Mouse (Mus musculus) stomach, postnatal 0 days (tissue): ENCODE data around the gene C1qtnf5. TPM values are rescaled to one million over a fixed set of nuclear protein-coding genes. Genes with fewer than 3 reads are reported as not detected.

Source experiments
- ATAC-seq: fragments of 200-750 bp; cut with Nextera tagmentation; 2 replicates; pipeline ENCODE4 v1.8.0; 2017; ENCODE audit not compliant: low FRiP score, low TSS enrichment
- DNase-seq: peaks from one replicate; pipeline ENCODE4 v3.0.0-alpha.2; 2016; ENCODE audit warnings: low spot score
- H3K27ac ChIP-seq: fragments of 300-500 bp; sonication (generic); replicated peaks from 2 replicates; pipeline ENCODE4 v1.5.1; 2014; ENCODE audit warnings: mild to moderate bottlenecking, control low read depth
- H3K27me3 ChIP-seq: fragments of 300-500 bp; sonication (generic); 2 replicates; pipeline ENCODE4 v1.6.1; 2014; ENCODE audit warnings: low read length; ENCODE audit not compliant: control insufficient read depth, insufficient read depth
- H3K36me3 ChIP-seq: fragments of 300-500 bp; sonication (generic); 2 replicates; pipeline ENCODE4 v1.6.1; 2014; ENCODE audit warnings: low read length, mixed read lengths; ENCODE audit not compliant: control insufficient read depth, insufficient read depth
- H3K4me1 ChIP-seq: fragments of 300-500 bp; sonication (generic); replicated peaks from 2 replicates; pipeline ENCODE4 v1.6.1; 2014; ENCODE audit warnings: antibody characterized with exemption; ENCODE audit not compliant: control insufficient read depth, insufficient read depth
- H3K4me2 ChIP-seq: fragments of 300-500 bp; sonication (generic); replicated peaks from 2 replicates; pipeline ENCODE4 v1.6.1; 2014; ENCODE audit warnings: low read depth, mild to moderate bottlenecking, control low read depth, moderate library complexity
- H3K4me3 ChIP-seq: fragments of 300-500 bp; sonication (generic); 2 replicates; pipeline ENCODE4 v1.5.1; 2014; ENCODE audit warnings: low read depth, low read length, control low read depth
- H3K9ac ChIP-seq: fragments of 300-500 bp; sonication (generic); 2 replicates; pipeline ENCODE4 v1.6.1; 2014; ENCODE audit warnings: mild to moderate bottlenecking, low read length, control low read depth, mixed read lengths
- H3K9me3 ChIP-seq: fragments of 300-500 bp; sonication (generic); 2 replicates; pipeline ENCODE4 v1.6.1; 2016; ENCODE audit warnings: low read length; ENCODE audit not compliant: control insufficient read depth
- CTCF ChIP-seq: IDR thresholded peaks from 2 replicates; pipeline ENCODE4 v1.5.1; 2016; ENCODE audit warnings: antibody characterized with exemption, low read depth, mild to moderate bottlenecking, moderate library complexity
- EP300 ChIP-seq: optimal IDR thresholded peaks from 2 replicates; pipeline ENCODE3; 2016; ENCODE audit warnings: antibody characterized with exemption
- WGBS: fragments of 180-500 bp; shearing (Covaris S2); extraction: QIAGEN DNeasy Blood & Tissue Kit; methylation state at CpG from one replicate; pipeline ENCODE4 v1.1.7; 2014; 5-methylcytosine and 5-hydroxymethylcytosine counted together
- polyA plus RNA-seq: library from polyadenylated mRNA; unstranded; fragments of >200 nt; fragmentation: Nextera tagmentation; extraction: Ambion mirVana; gene quantifications from 2 replicates; pipeline ENCODE4 v1.2.1, GENCODE M21; 2015

The C1qtnf5 gene
- 5.3 and 6.5 TPM in 2 replicates for polyA plus RNA-seq

DNA sequence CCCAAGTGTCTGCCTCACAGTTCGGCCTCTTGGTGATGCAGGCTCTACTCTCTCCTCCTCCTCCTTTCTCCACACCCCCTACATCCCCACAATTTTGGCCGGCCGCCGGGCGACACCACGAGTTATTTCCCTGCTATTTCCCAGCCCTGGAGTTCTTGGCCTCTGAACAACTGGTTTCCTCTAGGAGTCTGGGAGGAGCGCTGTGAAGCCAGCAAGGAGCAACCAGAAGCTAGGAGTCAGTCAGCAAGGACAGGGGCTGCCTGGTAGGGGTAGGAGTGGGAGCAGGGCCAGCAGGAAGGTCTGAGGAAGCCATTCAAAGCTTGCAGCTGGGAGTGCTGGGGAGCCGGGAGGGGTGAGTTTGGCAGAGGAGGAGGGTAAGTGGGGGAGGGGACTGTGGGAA lies at the start of gene C1qtnf5:
Gene C1qtnf5 (plus strand): TSS at position 136 of the 400 bp plus-strand sequence.
- Histone ChIP-seq H3K9me3 (no peaks in the 10 kb centered on the region), H3K27ac (peak within 1 kb of the TSS; percentile 75), H3K27me3 (no peaks in the 10 kb centered on the region), H3K36me3 (no peaks in the 10 kb centered on the region), H3K9ac (peak within 1 kb of the TSS; percentile 41; the same call in 1 of the 2 replicates), H3K4me3 (0 out of 2 replicates have a peak within 1 kb of the TSS, but pooled peaks have one; percentile 1), H3K4me2 (peak within 1 kb of the TSS; percentile 46), H3K4me1 (peaks cover 14% of the 10 kb centered on the region)
- peak; percentile 76 for DNase-seq
- ATAC-seq = peak; percentile 64; the same call in 1 of the 2 replicates
- TF ChIP-seq EP300 (no peak), CTCF (peak; percentile 36)
- WGBS = 29% methylated on average over 8 of the region's 8 CpGs

DNA sequence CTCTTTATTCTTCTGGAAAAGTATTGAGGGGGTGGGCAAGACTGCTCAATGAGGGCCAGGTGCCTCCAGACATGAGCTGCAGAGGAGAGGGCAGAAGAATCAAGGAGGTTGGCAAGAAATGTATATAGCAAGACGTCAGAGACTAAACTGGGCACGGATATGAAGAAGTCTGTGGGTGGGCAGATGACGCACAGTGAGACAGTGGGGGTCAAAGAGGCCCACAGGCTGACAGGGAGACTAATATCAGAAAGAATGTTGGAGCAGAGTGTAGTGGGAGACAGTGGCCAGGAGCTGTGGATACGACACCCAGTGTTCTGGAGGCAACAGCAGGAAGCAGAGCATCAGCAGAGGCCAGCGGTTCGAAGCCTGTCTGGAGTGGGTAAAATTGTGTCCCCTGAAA lies 48.4 kb upstream of the C1qtnf5 start:
- 72% methylated on average over 6 of the region's 6 CpGs for WGBS
- Histone ChIP-seq H3K9ac (no peak overlapping the region), H3K27ac (no peak overlapping the region), H3K4me3 (no peak overlapping the region), H3K36me3 (no peaks in the 10 kb centered on the region), H3K9me3 (no peaks in the 10 kb centered on the region), H3K4me1 (no peaks in the 10 kb centered on the region), H3K4me2 (no peak overlapping the region), H3K27me3 (no peaks in the 10 kb centered on the region)
- DNase-seq = no peak
- ATAC-seq = no peak
- no peak for TF ChIP-seq EP300

DNA sequence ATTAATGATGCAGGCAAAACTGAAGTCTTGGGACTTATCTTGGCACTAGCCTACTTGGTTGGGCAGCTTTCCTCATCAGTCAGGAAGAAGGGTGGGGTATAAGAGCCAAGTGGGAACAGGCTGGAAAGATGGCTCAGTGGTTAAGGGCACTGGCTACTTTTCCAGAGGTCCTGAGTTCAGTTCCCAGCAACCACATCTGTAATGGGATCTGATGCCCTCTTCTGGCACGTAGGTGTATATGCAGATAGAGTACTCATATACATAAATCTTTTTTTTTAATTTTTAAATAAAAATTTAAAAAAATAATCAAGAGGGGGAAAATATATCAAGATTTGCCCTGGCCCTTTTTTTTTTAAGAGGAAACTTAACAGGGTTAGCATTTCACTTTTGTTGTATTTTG lies 41.9 kb upstream of the C1qtnf5 start:
- H3K9me3 ChIP-seq = no peaks in the 10 kb centered on the region
- WGBS = 32% methylated on average over 1 of the region's 1 CpGs
- H3K4me1 ChIP-seq = no peaks in the 10 kb centered on the region
- H3K4me3 ChIP-seq = no peak overlapping the region
- H3K9ac ChIP-seq = no peak overlapping the region
- TF ChIP-seq EP300 (no peak), CTCF (peak; percentile 38)
- H3K4me2 ChIP-seq = no peak overlapping the region
- no peaks in the 10 kb centered on the region for H3K36me3 ChIP-seq
- DNase-seq (no peak), ATAC-seq (no peak)
- no peak overlapping the region for H3K27ac ChIP-seq
- H3K27me3 ChIP-seq = no peaks in the 10 kb centered on the region

DNA sequence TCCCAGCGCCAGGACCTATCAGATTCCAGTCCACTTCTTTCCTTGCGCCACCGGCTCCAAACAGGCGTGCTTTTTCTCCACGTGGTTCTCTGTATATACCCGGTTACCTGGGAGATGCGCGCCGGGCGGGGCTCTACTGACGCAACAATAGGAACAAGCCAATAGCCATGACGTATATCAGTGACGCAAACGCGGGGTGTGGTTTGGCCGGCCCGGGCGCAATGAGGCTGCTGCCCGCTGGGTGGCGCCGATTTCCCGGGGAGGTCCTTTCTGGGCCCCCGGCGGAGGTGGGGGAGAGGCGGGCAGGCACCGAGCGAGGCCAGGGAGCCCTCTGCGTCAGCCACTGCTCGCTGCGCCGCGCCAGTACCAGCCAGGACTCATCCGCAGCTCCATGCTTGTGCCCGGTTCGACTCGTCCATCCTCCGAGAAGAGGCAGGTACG lies 40.2 kb upstream of the C1qtnf5 start, which contains the start of gene Usp2:
Gene Usp2 (plus strand): TSS at position 237 of the 441 bp plus-strand sequence.
- DNase-seq (peak; percentile 99), ATAC-seq (peak; percentile 98)
- H3K36me3 ChIP-seq = no peaks in the 10 kb centered on the region
- peak within 1 kb of the TSS; percentile 78 for H3K4me2 ChIP-seq
- WGBS = under 1% methylated on average over 38 of the region's 38 CpGs
- H3K4me1 ChIP-seq = peaks cover 6% of the 10 kb centered on the region; the same call in 1 of the 2 replicates
- peak within 1 kb of the TSS; percentile 64 for H3K9ac ChIP-seq
- peak within 1 kb of the TSS; percentile 53 for H3K27ac ChIP-seq
- no peaks in the 10 kb centered on the region for H3K9me3 ChIP-seq
- no peaks in the 10 kb centered on the region for H3K27me3 ChIP-seq
- peak within 1 kb of the TSS; percentile 49 for H3K4me3 ChIP-seq
- TF ChIP-seq CTCF (peak; percentile 96), EP300 (peak; percentile 72)

DNA sequence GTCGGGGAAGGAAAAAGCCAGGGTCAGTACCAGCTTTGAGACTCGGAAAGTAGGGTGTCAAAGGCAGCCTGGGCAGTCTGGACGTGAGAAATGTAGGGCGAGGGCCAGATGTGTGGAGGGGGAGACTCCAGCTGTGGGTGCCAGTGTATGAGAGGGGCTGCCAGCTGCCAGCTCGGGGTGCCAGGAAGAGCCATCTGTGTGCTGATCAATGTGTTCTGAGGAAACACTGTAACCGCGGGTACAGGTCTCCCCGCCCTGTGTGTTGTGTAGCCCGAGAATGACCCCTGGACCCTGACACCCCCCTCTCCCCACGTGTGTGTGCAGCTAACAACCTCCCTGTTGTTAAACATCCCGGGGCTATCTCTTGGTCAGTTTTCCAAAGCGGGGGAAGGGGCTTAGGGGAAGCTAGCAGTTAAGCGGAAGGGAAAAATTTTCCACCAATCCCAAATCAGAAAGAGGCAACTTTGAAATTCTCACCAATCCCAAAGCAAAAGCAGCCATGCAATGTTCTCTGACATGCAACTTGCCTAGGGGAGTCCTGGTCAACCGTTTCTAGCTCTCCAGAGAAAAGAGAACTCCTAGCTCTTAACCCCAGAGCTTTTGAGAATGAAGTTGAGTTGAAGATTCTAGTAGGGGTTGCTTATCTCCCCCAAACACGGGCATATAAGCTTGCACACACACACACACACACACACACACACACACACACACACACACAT lies 39.6 kb upstream of the C1qtnf5 start:
- peak overlapping the region; percentile 49 for H3K4me3 ChIP-seq
- DNase-seq (no peak), ATAC-seq (peak; percentile 34)
- peak overlapping the region; percentile 64 for H3K9ac ChIP-seq
- peak overlapping the region; percentile 78 for H3K4me2 ChIP-seq
- H3K27me3 ChIP-seq = no peaks in the 10 kb centered on the region
- H3K27ac ChIP-seq = peak overlapping the region; percentile 53
- H3K9me3 ChIP-seq = no peaks in the 10 kb centered on the region
- 6% methylated on average over 15 of the region's 15 CpGs for WGBS
- peaks cover 8% of the 10 kb centered on the region; the same call in 1 of the 2 replicates for H3K4me1 ChIP-seq
- no peaks in the 10 kb centered on the region for H3K36me3 ChIP-seq
- TF ChIP-seq EP300 (no peak), CTCF (no peak)

DNA sequence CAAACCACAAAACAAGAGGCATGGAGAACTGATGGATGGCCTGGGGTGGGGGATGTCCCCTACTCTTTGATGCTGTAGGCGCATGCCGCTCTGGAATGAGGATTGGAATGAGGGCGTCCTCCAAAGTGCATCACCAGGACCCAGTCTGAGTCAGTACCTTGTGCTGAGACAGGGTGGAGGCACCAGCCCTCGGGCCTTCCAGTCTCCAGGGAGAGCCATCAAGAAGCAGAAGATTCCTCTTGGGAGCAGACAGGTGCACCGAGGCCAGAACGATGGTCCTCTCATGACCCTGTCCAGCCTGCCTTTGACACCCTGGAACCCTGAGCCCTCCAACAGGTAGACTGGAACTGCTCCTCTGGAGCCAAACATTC lies 39.1 kb upstream of the C1qtnf5 start:
- H3K27ac ChIP-seq = no peak overlapping the region
- no peaks in the 10 kb centered on the region for H3K9me3 ChIP-seq
- H3K4me2 ChIP-seq = peak overlapping the region; percentile 78; the same call in 1 of the 2 replicates
- 71% methylated on average over 6 of the region's 6 CpGs for WGBS
- no peak overlapping the region for H3K9ac ChIP-seq
- no peak overlapping the region for H3K4me3 ChIP-seq
- no peaks in the 10 kb centered on the region for H3K27me3 ChIP-seq
- peaks cover 8% of the 10 kb centered on the region; the same call in 1 of the 2 replicates for H3K4me1 ChIP-seq
- DNase-seq = no peak
- H3K36me3 ChIP-seq = no peaks in the 10 kb centered on the region
- no peak for TF ChIP-seq EP300
- no peak for TF ChIP-seq CTCF
- no peak for ATAC-seq
